Mouse (Mus musculus): ENCODE results near the gene Rara.

The Rara gene

DNA sequence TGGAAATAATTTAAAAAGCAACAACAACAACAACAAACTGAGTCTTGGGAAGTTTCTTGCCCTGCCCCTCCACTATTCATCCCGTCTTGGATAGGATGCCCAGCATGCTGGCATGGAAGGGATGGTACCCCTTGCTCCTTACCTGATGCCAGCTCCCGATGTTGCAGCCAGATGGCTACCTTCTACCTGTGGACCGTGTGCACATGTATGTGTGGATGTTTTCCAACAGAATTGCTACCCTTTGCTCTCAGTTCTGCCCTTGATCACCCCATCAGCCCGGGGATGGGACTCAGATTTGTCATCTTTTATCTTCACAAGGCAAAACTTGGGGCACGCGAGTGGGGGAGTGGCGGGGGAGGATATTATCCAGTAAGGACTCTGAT is 11.1 kb downstream of the Rara start:
- no peak for DNase-seq

DNA sequence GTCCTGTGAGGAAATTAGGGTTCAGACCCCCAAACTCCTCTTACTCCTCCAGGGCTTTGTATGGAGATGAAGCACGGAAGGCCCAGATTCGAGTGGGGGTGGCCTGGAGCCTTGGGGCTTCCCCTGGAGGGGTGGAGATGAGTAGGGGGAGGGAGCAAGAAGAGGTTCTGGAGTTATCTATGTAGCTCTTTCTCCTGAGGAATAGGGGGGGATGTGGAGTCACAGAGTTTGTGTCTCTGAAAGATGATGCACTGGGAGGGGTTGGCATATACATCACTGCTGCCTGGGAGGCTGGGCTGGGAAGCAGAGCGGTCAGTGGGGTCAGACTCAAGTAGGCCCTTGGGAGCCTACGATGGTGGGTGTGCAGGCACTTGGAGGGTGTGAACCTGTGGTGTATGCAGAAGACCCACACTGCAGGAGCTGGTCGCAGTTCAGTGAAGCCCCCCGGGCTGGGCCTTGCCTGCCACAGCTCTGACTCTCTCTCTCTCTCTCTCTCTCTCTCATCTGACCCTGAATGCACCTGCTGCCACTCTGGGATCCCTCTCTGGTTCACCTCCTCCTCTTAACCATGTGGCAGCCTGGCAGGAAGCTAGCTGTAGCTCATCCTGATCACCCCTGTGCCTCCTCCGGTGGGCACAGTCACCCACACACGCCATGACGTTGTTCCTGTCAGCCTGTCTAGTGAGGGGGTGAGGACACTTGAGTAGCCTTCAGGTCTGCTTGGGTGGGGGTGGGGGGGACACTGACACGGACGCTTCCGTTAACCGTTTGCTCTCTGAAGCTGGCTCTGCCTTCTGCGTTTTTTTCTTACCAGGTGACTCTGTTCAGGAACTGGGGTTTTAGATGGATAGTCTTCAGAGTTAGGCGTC is 11.7 kb downstream of the Rara start:
- peak; percentile 30 for DNase-seq

DNA sequence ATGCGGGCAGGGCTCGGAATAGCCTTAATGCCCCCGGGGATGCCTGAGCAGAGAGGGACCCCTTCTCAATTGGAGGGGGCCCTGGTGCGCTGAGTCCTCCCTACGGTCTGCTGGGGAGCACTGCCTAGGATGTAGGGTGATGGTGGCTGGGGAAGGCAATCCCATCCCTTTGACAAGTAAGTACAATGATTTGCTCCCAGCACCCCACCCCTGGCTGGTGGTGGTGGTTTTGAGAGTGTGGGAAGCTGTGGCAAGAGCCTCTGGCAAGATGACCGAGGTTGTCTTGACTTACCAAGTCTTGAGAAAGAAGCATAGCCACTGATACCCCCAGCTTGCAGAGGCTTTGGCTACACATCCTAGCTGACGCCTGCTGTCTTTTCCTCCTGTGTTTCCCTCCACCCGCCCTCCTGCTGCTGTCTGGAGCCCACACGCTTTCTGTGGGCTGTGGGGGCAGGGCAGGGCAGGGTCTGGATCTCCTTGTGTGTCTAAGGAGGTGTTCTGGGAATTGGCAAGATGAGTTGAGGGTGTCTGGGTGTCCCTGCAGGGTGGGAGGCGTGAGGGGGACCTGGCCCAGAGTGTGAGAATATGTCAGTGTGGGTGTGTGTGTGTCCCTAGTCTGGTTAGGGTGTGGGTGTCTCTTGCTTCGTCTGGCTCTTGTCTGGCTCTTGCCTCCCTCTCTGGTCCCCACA is 12.5 kb downstream of the Rara start:
- DNase-seq: no peak

DNA sequence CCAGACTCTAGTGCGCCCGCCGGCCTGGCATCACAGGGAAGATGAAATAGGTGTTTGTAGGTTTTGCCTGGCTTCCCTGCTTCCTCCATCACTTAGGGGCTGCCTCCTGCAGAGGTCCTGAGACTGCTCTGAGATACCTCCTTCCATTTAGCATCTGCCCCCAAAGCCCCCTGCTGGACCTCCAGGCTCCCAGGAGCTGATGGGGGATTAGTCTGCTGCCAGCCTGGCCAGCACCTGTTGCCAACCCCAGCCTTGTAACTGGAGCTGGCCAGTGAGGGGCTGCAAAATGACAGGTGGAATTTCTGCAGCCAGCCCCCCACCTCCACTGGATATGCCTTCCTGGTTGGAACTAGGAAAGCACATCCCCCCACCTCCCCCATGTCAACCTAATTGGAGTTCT is 13.2 kb downstream of the Rara start:
- no peak for DNase-seq

GRCm38 (mm10) chr11:98941341-98941825 is 13.8 kb downstream of the Rara start:
- DNase-seq: peak; percentile 83

DNA sequence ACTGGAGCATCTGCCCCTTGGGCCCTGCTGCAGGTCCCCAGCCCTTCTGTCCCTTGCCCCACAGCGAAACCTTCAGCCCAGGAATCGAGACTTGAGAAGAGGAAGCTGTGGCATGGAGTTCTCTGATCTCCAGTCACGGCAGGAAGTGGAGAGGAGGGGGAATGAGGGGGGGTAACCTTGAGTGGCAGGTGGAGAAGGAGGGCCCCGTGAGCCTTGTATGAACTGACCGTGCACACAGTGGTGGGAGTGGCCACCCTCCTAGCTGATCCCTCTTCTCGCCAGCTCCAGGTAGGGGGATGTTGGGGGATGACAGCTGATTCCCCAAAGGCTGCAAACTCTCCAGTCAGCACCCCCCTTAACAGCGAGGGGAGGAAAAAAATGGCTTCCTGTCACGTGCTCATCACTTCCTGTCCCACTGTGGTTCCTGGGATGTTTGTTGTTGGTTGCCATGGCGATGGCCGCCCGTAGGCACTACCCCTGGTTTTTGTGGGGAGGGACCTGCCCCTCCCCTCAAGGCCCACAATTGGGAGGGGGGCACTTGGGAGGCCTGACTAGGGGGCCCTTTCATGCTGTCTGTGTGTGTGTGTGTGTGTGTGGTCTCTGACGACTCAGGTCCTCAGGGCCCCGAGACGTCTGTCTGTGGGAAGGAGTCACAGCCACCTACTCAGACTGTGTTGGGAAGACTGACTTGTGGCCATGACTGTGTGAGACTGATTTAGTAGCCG is 14.4 kb downstream of the Rara start:
- peak; percentile 86 for DNase-seq

DNA sequence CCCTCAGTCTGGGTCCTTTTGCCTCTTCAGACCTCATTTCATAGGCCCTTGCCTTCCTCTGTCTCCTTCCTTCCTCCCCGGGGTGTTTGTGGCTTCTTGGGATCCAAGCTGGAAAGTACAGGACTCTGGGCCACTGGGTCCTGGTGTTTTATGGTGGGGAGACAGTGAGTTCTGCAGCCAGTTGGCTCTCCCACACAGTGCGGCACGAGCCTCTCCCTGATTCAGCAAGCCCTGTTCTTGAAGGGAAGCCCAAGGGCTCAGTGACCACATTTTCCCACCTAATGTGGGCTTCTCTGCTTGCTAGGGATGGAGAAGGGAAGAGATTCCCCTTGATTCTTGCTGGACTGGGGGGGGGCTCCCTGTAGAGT is 14.9 kb downstream of the Rara start:
- DNase-seq: no peak

DNA sequence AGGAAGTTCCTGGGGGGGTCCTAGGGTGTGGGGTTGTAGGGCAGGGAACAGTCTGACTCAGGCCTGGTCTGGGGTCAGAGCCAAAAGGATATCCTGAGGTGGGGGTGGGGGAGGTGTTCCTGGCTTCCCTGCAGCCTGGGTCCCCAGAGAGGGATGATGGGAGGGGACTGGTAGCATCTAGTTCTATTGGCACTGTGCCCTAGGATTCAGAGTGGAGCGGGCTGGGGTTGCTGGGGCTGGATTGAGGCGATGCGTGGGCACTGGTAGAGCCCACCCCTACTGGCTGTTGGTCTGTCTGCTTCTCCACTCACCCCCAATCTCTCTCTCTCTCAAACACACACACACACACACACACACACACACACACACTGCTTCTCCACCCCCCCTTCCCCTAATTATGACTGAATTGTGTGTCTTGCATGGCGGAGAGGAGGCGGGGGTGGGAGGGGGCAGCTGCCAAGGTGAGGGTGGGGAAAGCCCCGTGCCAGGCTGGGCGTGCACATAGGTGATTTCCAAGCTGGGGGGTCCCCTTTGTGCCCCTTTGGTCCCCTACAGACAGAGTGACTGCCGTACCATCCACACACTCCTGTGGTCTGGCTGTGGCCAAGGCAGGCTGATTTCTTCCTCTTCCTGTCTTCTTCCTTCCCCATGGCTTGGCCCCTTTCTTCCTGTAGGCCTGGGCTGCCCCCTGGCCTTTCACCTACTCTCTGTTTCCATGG is 15.5 kb downstream of the Rara start:
- DNase-seq: peak; percentile 76

GRCm38 (mm10) chr11:98943741-98944461 is 16.3 kb downstream of the Rara start:
- no peak for DNase-seq

- no peak for DNase-seq
Observed at GRCm38 (mm10) chr11:98944897-98945604, 17.4 kb downstream of the Rara start.

- peak; percentile 94 for DNase-seq
Observed at GRCm38 (mm10) chr11:98945605-98945977, 18.0 kb downstream of the Rara start.

GRCm38 (mm10) chr11:98947969-98948569 is 20.5 kb downstream of the Rara start:
- no peak for DNase-seq

- no peak for DNase-seq
Observed at GRCm38 (mm10) chr11:98949242-98949957, 21.8 kb downstream of the Rara start.

GRCm38 (mm10) chr11:98949958-98950460 is 22.4 kb downstream of the Rara start:
- DNase-seq: no peak

- DNase-seq: no peak
Observed at GRCm38 (mm10) chr11:98950484-98950883, 22.9 kb downstream of the Rara start.

DNA sequence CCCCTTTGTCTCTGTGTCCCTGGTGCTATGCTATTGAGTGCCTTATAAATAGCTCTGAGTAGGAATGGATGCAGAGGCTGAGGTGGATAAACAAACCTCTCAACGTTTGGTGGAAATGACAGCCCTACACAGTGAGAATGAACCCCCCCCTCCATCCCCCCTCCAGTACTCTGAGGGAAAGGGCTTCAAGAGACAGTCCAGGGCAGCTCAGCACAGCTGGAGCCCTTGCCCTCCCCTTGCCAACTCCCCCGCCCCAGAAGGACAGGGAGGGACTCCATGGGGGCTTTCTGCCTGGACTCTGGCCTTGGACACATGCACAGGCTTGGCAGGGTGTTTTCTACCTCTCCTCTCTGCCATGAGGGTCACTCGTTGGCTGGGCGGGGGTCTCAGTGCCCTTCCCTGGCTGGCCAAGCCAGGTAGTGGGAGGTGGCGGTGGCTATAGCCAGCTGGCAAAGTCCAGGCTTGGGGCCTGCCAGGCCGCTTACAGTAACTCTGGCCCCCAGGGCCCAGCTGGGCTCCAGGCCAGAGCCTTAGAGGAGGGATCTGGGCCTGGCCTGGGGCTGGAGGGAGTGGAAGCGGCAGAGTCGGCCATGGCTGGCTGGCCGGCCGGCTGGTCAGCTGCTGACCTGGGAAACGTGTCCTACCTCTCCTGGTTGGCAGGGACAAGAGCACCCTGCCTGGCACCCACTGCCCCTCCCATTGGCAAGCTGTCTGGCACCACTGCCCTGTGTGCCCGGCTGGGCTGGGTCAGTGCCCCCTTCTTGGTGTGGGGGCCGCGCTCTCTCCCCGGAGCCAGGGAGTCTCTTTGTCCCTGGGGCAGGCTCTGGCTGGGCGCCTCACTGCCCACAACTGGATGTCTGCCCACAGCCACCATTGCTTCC is 23.6 kb downstream of the Rara start:
- DNase-seq: peak; percentile 98

- DNase-seq: no peak
Observed at GRCm38 (mm10) chr11:98952111-98952510, 24.5 kb downstream of the Rara start.

- DNase-seq: no peak
Observed at GRCm38 (mm10) chr11:98952736-98953135, 25.1 kb downstream of the Rara start.

GRCm38 (mm10) chr11:98953361-98953760 is 25.7 kb downstream of the Rara start:
- DNase-seq: no peak

Data from kidney, adult 11 months (tissue).